Mouse (Mus musculus) embryo, embryonic 11.5 days (tissue): Measurements from ENCODE around the gene Gria3.

Experiments
- DNase-seq: peaks from one replicate; pipeline ENCODE4 v3.0.0-alpha.2; 2012; ENCODE audit warnings: low read depth, low spot score

Gene Gria3

GRCm38 (mm10) chrX:41400058-41400904, at the start of gene Gria3:
Gene Gria3 (plus strand): TSS chrX:41400854.
- no peak for DNase-seq

GRCm38 (mm10) chrX:41387086-41387485, 13.6 kb upstream of the Gria3 start:
- no peak for DNase-seq

GRCm38 (mm10) chrX:41389079-41389478, 11.6 kb upstream of the Gria3 start:
- no peak for DNase-seq

- DNase-seq, result no peak
Measured at GRCm38 (mm10) chrX:41398482-41398881, 2.2 kb upstream of the Gria3 start.

GRCm38 (mm10) chrX:41401186-41401585, 532 bp downstream of the Gria3 start:
- DNase-seq, result no peak

- DNase-seq, result no peak
Measured at GRCm38 (mm10) chrX:41401590-41402240, 1.1 kb downstream of the Gria3 start.

GRCm38 (mm10) chrX:41402656-41403055, 2.0 kb downstream of the Gria3 start:
- no peak for DNase-seq

GRCm38 (mm10) chrX:41406288-41406687, 5.6 kb downstream of the Gria3 start:
- DNase-seq, result no peak

- no peak for DNase-seq
Measured at GRCm38 (mm10) chrX:41409791-41410190, 9.1 kb downstream of the Gria3 start.

GRCm38 (mm10) chrX:41425651-41426050, 25.0 kb downstream of the Gria3 start:
- no peak for DNase-seq

- no peak for DNase-seq
Measured at GRCm38 (mm10) chrX:41428011-41428410, 27.4 kb downstream of the Gria3 start.

GRCm38 (mm10) chrX:41435541-41435940, 34.9 kb downstream of the Gria3 start:
- no peak for DNase-seq

- DNase-seq, result no peak
Measured at GRCm38 (mm10) chrX:41438841-41439240, 38.2 kb downstream of the Gria3 start.

- no peak for DNase-seq
Measured at GRCm38 (mm10) chrX:41448876-41449275, 48.2 kb downstream of the Gria3 start.

- DNase-seq, result no peak
Measured at GRCm38 (mm10) chrX:41477486-41477885, 76.8 kb downstream of the Gria3 start.

GRCm38 (mm10) chrX:41496528-41496927, 95.9 kb downstream of the Gria3 start:
- DNase-seq, result no peak

- no peak for DNase-seq
Measured at GRCm38 (mm10) chrX:41505371-41505770, 104.7 kb downstream of the Gria3 start.

- DNase-seq, result no peak
Measured at GRCm38 (mm10) chrX:41507959-41508358, 107.3 kb downstream of the Gria3 start.

GRCm38 (mm10) chrX:41514982-41515381, 114.3 kb downstream of the Gria3 start:
- DNase-seq, result no peak

GRCm38 (mm10) chrX:41532511-41532910, 131.9 kb downstream of the Gria3 start:
- DNase-seq, result no peak

- no peak for DNase-seq
Measured at GRCm38 (mm10) chrX:41535886-41536285, 135.2 kb downstream of the Gria3 start.

GRCm38 (mm10) chrX:41562296-41563060, 161.8 kb downstream of the Gria3 start:
- DNase-seq, result no peak
